Mouse (Mus musculus) limb, embryonic 14.5 days (tissue): Measurements from ENCODE around the gene Rph3al. TPM values are rescaled to one million over a fixed set of nuclear protein-coding genes. Genes with fewer than 3 reads are reported as not detected.

Source experiments
- ATAC-seq: fragments of 200-750 bp; cut with Nextera tagmentation; 2 replicates; pipeline ENCODE4 v1.8.0; 2017; ENCODE audit warnings: low read depth, moderate number of reproducible peaks, moderate TSS enrichment; ENCODE audit not compliant: low FRiP score
- DNase-seq: peaks from one replicate; pipeline ENCODE4 v3.0.0-alpha.2; 2015; ENCODE audit warnings: low spot score
- H3K27ac ChIP-seq: fragments of 300-500 bp; sonication (generic); replicated peaks from 2 replicates; pipeline ENCODE4 v1.5.1; 2014; ENCODE audit warnings: low read depth, mild to moderate bottlenecking, low read length, moderate library complexity, mixed read lengths
- H3K27me3 ChIP-seq: fragments of 300-500 bp; sonication (generic); 2 replicates; pipeline ENCODE4 v1.6.1; 2014; ENCODE audit warnings: low read length, mixed read lengths; ENCODE audit not compliant: control insufficient read depth, insufficient read depth
- H3K36me3 ChIP-seq: fragments of 300-500 bp; sonication (generic); 2 replicates; pipeline ENCODE4 v1.6.1; 2014; ENCODE audit warnings: mild to moderate bottlenecking, low read length, moderate library complexity, mixed read lengths; ENCODE audit not compliant: control insufficient read depth, insufficient read depth
- H3K4me1 ChIP-seq: fragments of 300-500 bp; sonication (generic); 2 replicates; pipeline ENCODE4 v1.6.1; 2014; ENCODE audit warnings: antibody characterized with exemption, low read length, mixed read lengths; ENCODE audit not compliant: control insufficient read depth, insufficient read depth
- H3K4me2 ChIP-seq: fragments of 300-500 bp; sonication (generic); replicated peaks from 2 replicates; pipeline ENCODE4 v1.6.1; 2014; ENCODE audit warnings: low read depth, mild to moderate bottlenecking, low read length, moderate library complexity; ENCODE audit not compliant: severe bottlenecking
- H3K4me3 ChIP-seq: fragments of 300-500 bp; sonication (generic); replicated peaks from 2 replicates; pipeline ENCODE4 v1.5.1; 2014; ENCODE audit warnings: low read length
- H3K9ac ChIP-seq: fragments of 300-500 bp; sonication (generic); 2 replicates; pipeline ENCODE4 v1.6.1; 2014; ENCODE audit warnings: mild to moderate bottlenecking, low read depth, low read length, moderate library complexity; ENCODE audit not compliant: severe bottlenecking
- H3K9me3 ChIP-seq: fragments of 300-500 bp; sonication (generic); 2 replicates; pipeline ENCODE4 v1.6.1; 2016; ENCODE audit warnings: low read length; ENCODE audit not compliant: control insufficient read depth
- POLR2A ChIP-seq: fragments of 200-500 bp; IDR thresholded peaks from 2 replicates; pipeline ENCODE4 v1.8.0; 2012; ENCODE audit warnings: inconsistent platforms, mild to moderate bottlenecking, moderate library complexity, borderline replicate concordance; ENCODE audit not compliant: insufficient read depth, insufficient read length; ENCODE audit errors: extremely low read depth
- WGBS: fragments of 180-500 bp; shearing (Covaris S2); extraction: QIAGEN DNeasy Blood & Tissue Kit; methylation state at CpG from one replicate; pipeline ENCODE4 v1.1.7; 2014; 5-methylcytosine and 5-hydroxymethylcytosine counted together
- polyA plus RNA-seq, 2 experiments: library from polyadenylated mRNA; depleted of rRNA in 1 of 2; stranded (reverse) in 1 of 2; unstranded in 1 of 2; fragments of >200 nt; fragmentation: Nextera tagmentation in 1 of 2; extraction: Ambion mirVana in 1 of 2; gene quantifications; 2 replicates each; pipeline versions ENCODE4 v1.2.1 to v1.2.3; 2012 to 2014

Gene Rph3al
- polyA plus RNA-seq, 2 experiments, result 2.2 to 2.4 TPM

DNA sequence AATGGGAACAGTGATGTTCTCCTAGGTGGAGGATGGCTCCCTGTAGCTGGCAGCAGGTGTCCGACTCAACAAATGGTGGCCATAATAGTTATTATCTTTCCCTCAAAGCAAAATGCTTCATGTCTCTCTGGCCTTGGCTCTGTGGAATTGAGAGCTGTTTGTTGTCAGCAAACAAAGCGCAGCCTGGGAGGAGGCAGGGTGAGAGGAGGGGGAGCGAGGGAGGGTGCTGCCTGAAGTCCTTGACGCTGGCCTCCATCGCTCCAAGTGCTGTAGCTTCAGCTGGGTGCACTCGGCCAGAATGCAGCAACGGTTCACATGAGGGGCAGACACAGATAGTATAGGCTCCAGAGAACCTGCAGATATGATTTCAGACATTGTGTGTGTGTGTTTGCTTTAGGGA lies 114.7 kb downstream of the Rph3al start:
- Histone ChIP-seq H3K27me3 (no peaks in the 10 kb centered on the region), H3K4me2 (no peak overlapping the region), H3K27ac (no peak overlapping the region), H3K36me3 (no peaks in the 10 kb centered on the region), H3K9ac (no peak overlapping the region), H3K4me3 (no peak overlapping the region), H3K9me3 (no peaks in the 10 kb centered on the region), H3K4me1 (no peaks in the 10 kb centered on the region)
- ATAC-seq, result no peak
- TF ChIP-seq POLR2A, result no peak
- WGBS, result 55% methylated on average over 7 of the region's 7 CpGs
- DNase-seq, result no peak

DNA sequence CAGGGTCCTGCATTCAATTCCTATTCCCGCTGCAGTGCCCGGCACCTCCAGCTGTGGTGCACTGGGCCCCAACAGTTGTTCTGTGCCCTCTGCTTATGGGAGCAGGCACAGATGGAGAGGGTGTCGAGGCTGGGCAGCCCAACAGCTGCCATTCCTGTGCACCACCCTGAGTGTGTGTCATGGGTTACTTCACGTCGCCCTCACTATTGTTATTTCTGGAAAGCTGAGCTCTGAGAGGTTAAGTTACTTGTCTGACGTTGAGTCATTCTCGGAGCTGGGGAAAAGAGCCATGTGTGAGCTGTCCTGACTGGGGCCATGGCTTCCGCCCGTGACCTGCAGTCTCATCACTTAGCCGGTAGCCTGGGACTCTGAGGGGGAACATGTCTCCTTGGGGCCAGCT lies 125.1 kb downstream of the Rph3al start:
- TF ChIP-seq POLR2A, result no peak
- Histone ChIP-seq H3K27ac (no peak overlapping the region; the same call in 1 of the 2 replicates), H3K4me1 (peaks cover 22% of the 10 kb centered on the region), H3K9ac (no peak overlapping the region), H3K36me3 (no peaks in the 10 kb centered on the region), H3K4me2 (no peak overlapping the region), H3K9me3 (no peaks in the 10 kb centered on the region), H3K4me3 (no peak overlapping the region), H3K27me3 (no peaks in the 10 kb centered on the region)
- WGBS, result 60% methylated on average over 10 of the region's 10 CpGs
- ATAC-seq, result peak; percentile 67
- no peak for DNase-seq

DNA sequence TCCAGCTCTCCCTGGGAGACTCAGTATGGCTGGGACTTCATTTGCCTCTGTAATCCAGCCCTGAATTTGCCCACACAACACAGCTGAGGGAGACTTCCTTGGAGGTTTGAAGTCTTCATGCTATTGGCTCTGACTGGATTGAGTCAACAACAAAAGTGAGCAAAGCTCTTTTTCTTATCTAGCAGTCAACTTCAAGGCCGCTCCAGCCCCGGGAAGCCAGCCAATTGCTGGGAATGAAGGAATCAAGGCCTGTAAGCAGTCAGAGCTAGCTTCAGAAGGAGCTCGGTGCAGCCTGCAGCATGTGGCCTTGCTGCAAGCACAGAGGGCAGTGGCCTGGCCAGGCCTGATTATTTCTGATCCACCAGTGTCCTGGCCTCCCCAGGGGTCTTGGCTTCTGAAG lies 126.3 kb downstream of the Rph3al start:
- Histone ChIP-seq H3K27me3 (no peaks in the 10 kb centered on the region), H3K9me3 (no peaks in the 10 kb centered on the region), H3K9ac (no peak overlapping the region), H3K4me3 (no peak overlapping the region), H3K4me1 (peaks cover 11% of the 10 kb centered on the region; the same call in 1 of the 2 replicates), H3K27ac (peak overlapping the region; percentile 75), H3K36me3 (no peaks in the 10 kb centered on the region), H3K4me2 (no peak overlapping the region)
- ATAC-seq (peak; percentile 45; the same call in 1 of the 2 replicates), DNase-seq (peak; percentile 73)
- WGBS, result 39% methylated on average over 3 of the region's 3 CpGs
- TF ChIP-seq POLR2A, result no peak

DNA sequence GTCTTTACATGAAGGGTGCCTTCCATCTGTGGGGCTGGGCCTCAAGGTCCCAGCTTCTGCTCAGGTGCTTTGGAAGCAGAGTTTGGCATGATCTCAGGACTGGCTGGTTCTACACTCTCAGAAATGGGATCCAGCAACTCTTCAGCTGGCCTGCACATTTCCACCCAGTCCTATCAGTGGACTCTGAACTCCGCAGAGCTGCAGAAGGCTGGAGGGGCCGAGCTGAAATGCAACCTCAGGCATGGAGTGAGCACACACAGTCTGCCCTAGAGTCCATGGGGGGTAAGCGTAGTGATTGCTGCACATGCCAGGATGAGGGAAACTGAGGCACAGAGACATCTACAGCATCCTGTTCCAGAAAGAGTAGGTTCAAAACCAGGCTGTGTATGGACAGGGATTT lies 127.7 kb downstream of the Rph3al start:
- ATAC-seq (no peak), DNase-seq (no peak)
- no peak overlapping the region for H3K4me2 ChIP-seq
- peaks cover 11% of the 10 kb centered on the region; the same call in 1 of the 2 replicates for H3K4me1 ChIP-seq
- H3K27me3 ChIP-seq, result no peaks in the 10 kb centered on the region
- H3K4me3 ChIP-seq, result no peak overlapping the region
- H3K36me3 ChIP-seq, result no peaks in the 10 kb centered on the region
- H3K9ac ChIP-seq, result no peak overlapping the region
- no peak for TF ChIP-seq POLR2A
- 82% methylated on average over 3 of the region's 3 CpGs for WGBS
- no peaks in the 10 kb centered on the region for H3K9me3 ChIP-seq
- H3K27ac ChIP-seq, result no peak overlapping the region

DNA sequence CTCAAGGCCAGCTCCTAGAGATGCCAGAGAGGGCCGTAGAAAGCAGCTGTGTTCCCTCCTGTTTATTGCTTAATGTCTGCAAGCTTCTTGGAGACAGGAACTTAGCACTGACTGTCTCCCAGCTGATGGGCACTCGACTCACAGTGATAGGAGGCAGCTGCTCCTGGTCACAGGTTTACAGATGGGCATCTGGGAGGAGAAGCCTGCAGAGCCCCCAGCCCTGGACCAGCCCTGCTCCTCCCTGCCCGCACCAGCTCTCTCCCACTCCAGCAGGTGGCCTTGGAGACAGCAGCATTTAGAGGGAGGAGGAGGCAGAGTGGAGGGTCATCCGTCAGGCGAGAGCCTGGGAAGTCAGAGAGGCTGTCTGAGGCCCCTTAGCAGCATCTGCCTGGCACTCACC lies 130.7 kb downstream of the Rph3al start:
- Histone ChIP-seq H3K4me2 (no peak overlapping the region), H3K27ac (no peak overlapping the region), H3K4me1 (0 out of 2 replicates have a peak, but pooled peaks cover 5% of the 10 kb centered on the region), H3K36me3 (no peaks in the 10 kb centered on the region), H3K4me3 (no peak overlapping the region), H3K9ac (no peak overlapping the region), H3K27me3 (no peaks in the 10 kb centered on the region), H3K9me3 (no peaks in the 10 kb centered on the region)
- no peak for ATAC-seq
- no peak for TF ChIP-seq POLR2A
- no peak for DNase-seq
- WGBS, result 29% methylated on average over 5 of the region's 5 CpGs
